Mouse (Mus musculus): ENCODE measurements around the gene Tenm4. TPM values are rescaled to one million over a fixed set of nuclear protein-coding genes. Genes with fewer than 3 reads are reported as not detected.

Tenm4 gene
- polyA plus RNA-seq, 1 experiment from 2014 or later: 5.0 TPM

DNA sequence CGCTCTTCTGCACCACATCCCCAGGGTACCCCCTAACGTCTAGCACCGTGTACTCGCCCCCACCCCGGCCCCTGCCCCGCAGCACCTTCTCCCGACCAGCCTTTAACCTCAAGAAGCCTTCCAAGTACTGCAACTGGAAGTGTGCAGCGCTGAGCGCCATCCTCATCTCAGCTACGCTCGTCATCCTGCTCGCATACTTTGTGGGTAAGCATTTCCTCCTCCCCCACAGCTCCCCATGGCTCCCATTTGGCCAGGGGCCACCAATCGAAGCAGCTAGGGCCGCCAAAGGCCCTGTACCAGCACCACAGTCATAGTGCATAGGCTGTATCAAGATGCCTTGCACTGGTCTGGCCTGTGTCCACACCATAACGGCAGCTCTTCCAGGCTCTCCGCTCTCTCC, 532.9 kb downstream of the Tenm4 start:
- Histone ChIP-seq H3K9ac (replicated peaks; ENCODE audit: low read depth) (no peak overlapping the region), H3K4me1 (ENCODE audit: insufficient read depth, low read depth, low read length) (no peaks in the 10 kb centered on the region), H3K27ac (ENCODE audit: low read length) (no peak overlapping the region), H3K4me3 (ENCODE audit: low read depth, low read length) (no peak overlapping the region), H3K27me3 (replicated peaks; ENCODE audit: insufficient read depth, low read length) (no peaks in the 10 kb centered on the region), H3K4me2 (replicated peaks; ENCODE audit: low read depth, low read length) (no peak overlapping the region), H3K9me3 (ENCODE audit: low read length) (no peaks in the 10 kb centered on the region), H3K36me3 (ENCODE audit: insufficient read depth, low read length) (no peaks in the 10 kb centered on the region)
- TF ChIP-seq EP300 (IDR thresholded peaks at IDR 0.05) (no peak), CTCF (IDR thresholded peaks at IDR 0.05) (no peak)
- DNase-seq (ENCODE audit: low spot score): no peak
- ATAC-seq: no peak
- 65% methylated on average over 16 of the region's 16 CpGs for WGBS

GRCm38 (mm10) chr7:96705307-96706129, 534.5 kb downstream of the Tenm4 start:
- Histone ChIP-seq H3K27ac (ENCODE audit: low read length) (no peak overlapping the region), H3K9me3 (ENCODE audit: low read length) (no peaks in the 10 kb centered on the region), H3K27me3 (replicated peaks; ENCODE audit: insufficient read depth, low read length) (no peaks in the 10 kb centered on the region), H3K4me3 (ENCODE audit: low read depth, low read length) (no peak overlapping the region), H3K4me2 (replicated peaks; ENCODE audit: low read depth, low read length) (no peak overlapping the region), H3K9ac (replicated peaks; ENCODE audit: low read depth) (no peak overlapping the region), H3K4me1 (ENCODE audit: insufficient read depth, low read depth, low read length) (no peaks in the 10 kb centered on the region), H3K36me3 (ENCODE audit: insufficient read depth, low read length) (no peaks in the 10 kb centered on the region)
- ATAC-seq (no peak), DNase-seq (ENCODE audit: low spot score) (no peak)
- WGBS: 75% methylated on average over 8 of the region's 8 CpGs
- no peak for TF ChIP-seq EP300 (IDR thresholded peaks at IDR 0.05)
- TF ChIP-seq CTCF (IDR thresholded peaks at IDR 0.05): no peak

- ATAC-seq: no peak
- no peak overlapping the region for H3K4me3 ChIP-seq (ENCODE audit: low read depth, low read length)
- H3K9me3 ChIP-seq (ENCODE audit: low read length): no peaks in the 10 kb centered on the region
- no peaks in the 10 kb centered on the region for H3K4me1 ChIP-seq (ENCODE audit: insufficient read depth, low read depth, low read length)
- no peak overlapping the region for H3K9ac ChIP-seq (replicated peaks; ENCODE audit: low read depth)
- H3K27me3 ChIP-seq (replicated peaks; ENCODE audit: insufficient read depth, low read length): no peaks in the 10 kb centered on the region
- no peak overlapping the region for H3K27ac ChIP-seq (ENCODE audit: low read length)
- WGBS: 78% methylated on average over 7 of the region's 7 CpGs
- DNase-seq (ENCODE audit: low spot score): no peak
- H3K4me2 ChIP-seq (replicated peaks; ENCODE audit: low read depth, low read length): no peak overlapping the region
- H3K36me3 ChIP-seq (ENCODE audit: insufficient read depth, low read length): no peaks in the 10 kb centered on the region
- no peak for TF ChIP-seq CTCF (IDR thresholded peaks at IDR 0.05)
- TF ChIP-seq EP300 (IDR thresholded peaks at IDR 0.05): no peak
Observed at GRCm38 (mm10) chr7:96706531-96706930, 535.5 kb downstream of the Tenm4 start.

- WGBS: 74% methylated on average over 2 of the region's 2 CpGs
- H3K9me3 ChIP-seq (ENCODE audit: low read length): no peaks in the 10 kb centered on the region
- H3K4me2 ChIP-seq (replicated peaks; ENCODE audit: low read depth, low read length): no peak overlapping the region
- no peak overlapping the region for H3K4me3 ChIP-seq (ENCODE audit: low read depth, low read length)
- no peak for ATAC-seq
- no peak for DNase-seq (ENCODE audit: low spot score)
- H3K27me3 ChIP-seq (replicated peaks; ENCODE audit: insufficient read depth, low read length): no peaks in the 10 kb centered on the region
- H3K27ac ChIP-seq (ENCODE audit: low read length): no peak overlapping the region
- H3K36me3 ChIP-seq (ENCODE audit: insufficient read depth, low read length): no peaks in the 10 kb centered on the region
- H3K4me1 ChIP-seq (ENCODE audit: insufficient read depth, low read depth, low read length): no peaks in the 10 kb centered on the region
- TF ChIP-seq CTCF (IDR thresholded peaks at IDR 0.05): no peak
- no peak for TF ChIP-seq EP300 (IDR thresholded peaks at IDR 0.05)
- H3K9ac ChIP-seq (replicated peaks; ENCODE audit: low read depth): no peak overlapping the region
Observed at GRCm38 (mm10) chr7:96707112-96707511, 536.1 kb downstream of the Tenm4 start.

GRCm38 (mm10) chr7:96708071-96708470, 537.0 kb downstream of the Tenm4 start:
- no peaks in the 10 kb centered on the region for H3K4me1 ChIP-seq (ENCODE audit: insufficient read depth, low read depth, low read length)
- no peaks in the 10 kb centered on the region for H3K9me3 ChIP-seq (ENCODE audit: low read length)
- WGBS: 69% methylated on average over 5 of the region's 5 CpGs
- H3K36me3 ChIP-seq (ENCODE audit: insufficient read depth, low read length): no peaks in the 10 kb centered on the region
- H3K4me3 ChIP-seq (ENCODE audit: low read depth, low read length): no peak overlapping the region
- no peak for ATAC-seq
- H3K4me2 ChIP-seq (replicated peaks; ENCODE audit: low read depth, low read length): no peak overlapping the region
- no peaks in the 10 kb centered on the region for H3K27me3 ChIP-seq (replicated peaks; ENCODE audit: insufficient read depth, low read length)
- no peak for DNase-seq (ENCODE audit: low spot score)
- no peak overlapping the region for H3K27ac ChIP-seq (ENCODE audit: low read length)
- no peak overlapping the region for H3K9ac ChIP-seq (replicated peaks; ENCODE audit: low read depth)
- TF ChIP-seq EP300 (IDR thresholded peaks at IDR 0.05) (no peak), CTCF (IDR thresholded peaks at IDR 0.05) (no peak)

DNA sequence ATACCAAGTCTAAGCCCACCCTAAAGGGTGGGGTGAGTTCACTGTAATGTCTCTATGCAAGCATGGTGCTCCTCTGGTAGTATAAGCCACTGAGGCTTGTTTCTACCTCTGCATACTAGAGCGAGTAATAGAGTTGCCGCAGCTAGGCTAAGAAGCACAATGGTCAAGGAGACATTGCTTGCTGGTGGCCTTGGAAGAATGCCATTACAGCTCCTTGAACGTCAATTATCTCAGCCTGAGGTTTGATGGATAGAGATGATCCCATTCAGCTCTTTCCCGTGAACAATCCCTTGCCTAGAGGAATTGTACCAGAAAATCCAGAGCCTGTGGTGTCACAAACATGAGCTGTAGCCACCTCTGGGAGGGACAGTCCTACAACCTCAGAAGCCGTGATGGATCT, 537.5 kb downstream of the Tenm4 start:
- Histone ChIP-seq H3K4me1 (ENCODE audit: insufficient read depth, low read depth, low read length) (no peaks in the 10 kb centered on the region), H3K27ac (ENCODE audit: low read length) (no peak overlapping the region), H3K9me3 (ENCODE audit: low read length) (no peaks in the 10 kb centered on the region), H3K4me3 (ENCODE audit: low read depth, low read length) (no peak overlapping the region), H3K9ac (replicated peaks; ENCODE audit: low read depth) (no peak overlapping the region), H3K27me3 (replicated peaks; ENCODE audit: insufficient read depth, low read length) (no peaks in the 10 kb centered on the region), H3K36me3 (ENCODE audit: insufficient read depth, low read length) (no peaks in the 10 kb centered on the region), H3K4me2 (replicated peaks; ENCODE audit: low read depth, low read length) (no peak overlapping the region)
- DNase-seq (ENCODE audit: low spot score) (no peak), ATAC-seq (no peak)
- no peak for TF ChIP-seq CTCF (IDR thresholded peaks at IDR 0.05)
- TF ChIP-seq EP300 (IDR thresholded peaks at IDR 0.05): no peak
- 84% methylated on average over 5 of the region's 5 CpGs for WGBS

Measured in lung, postnatal 0 days (tissue).